Mouse (Mus musculus): ENCODE results near the gene Mbd5.

- TF ChIP-seq CTCF (IDR thresholded peaks at IDR 0.05) (no peak), EP300 (IDR thresholded peaks at IDR 0.05) (no peak)
Measured at GRCm38 (mm10) chr2:49142186-49142585, 192.9 kb downstream of the Mbd5 start.

All from lung, postnatal 0 days (tissue).